Mouse (Mus musculus) MEL (cell line): ENCODE results near the gene Thada. TPM values are rescaled to one million over a fixed set of nuclear protein-coding genes. Genes with fewer than 3 reads are reported as not detected.

Experiments
- DNase-seq: peaks from one replicate; pipeline ENCODE4 v3.0.0; 2011; ENCODE audit warnings: low read depth, low spot score
- H3K27ac ChIP-seq: 2 replicates; pipeline ENCODE4 v1.5.1; 2012; ENCODE audit warnings: low read depth, mild to moderate bottlenecking, control low read depth, low read length, moderate library complexity; ENCODE audit not compliant: control insufficient read depth
- H3K27me3 ChIP-seq, 2 experiments: fragments of 150-350 bp in 1 of 2; sonication (generic) in 1 of 2; 2 replicates each; pipeline ENCODE4 v1.6.1; 2012; ENCODE audit warnings: low read length in 2 of 2, mild to moderate bottlenecking in 2 of 2, improper control_type of control experiment in 1 of 2, moderate library complexity in 1 of 2; ENCODE audit not compliant: insufficient read depth in 2 of 2, control insufficient read depth in 1 of 2
- H3K36me3 ChIP-seq, 2 experiments: 2 replicates each; pipeline ENCODE4 v1.6.1; 2012 to 2014; ENCODE audit warnings: low read length in 2 of 2, improper control_type of control experiment in 1 of 2, inconsistent platforms in 1 of 2, mild to moderate bottlenecking in 1 of 2; ENCODE audit not compliant: insufficient read depth in 2 of 2, control insufficient read depth in 1 of 2
- H3K4me1 ChIP-seq, 2 experiments: fragments of 150-350 bp in 1 of 2; sonication (generic) in 1 of 2; 2 replicates each; pipeline ENCODE4 v1.6.1; 2012; ENCODE audit warnings: low read length in 2 of 2, improper control_type of control experiment in 1 of 2, mild to moderate bottlenecking in 1 of 2; ENCODE audit not compliant: insufficient read depth in 2 of 2, control insufficient read depth in 1 of 2
- H3K4me3 ChIP-seq, 2 experiments: fragments of 150-350 bp in 1 of 2; sonication (generic) in 1 of 2; 2 replicates each; pipeline ENCODE4 v1.5.1; 2012; ENCODE audit warnings: low read depth in 2 of 2, low read length in 2 of 2, mild to moderate bottlenecking in 2 of 2, moderate library complexity in 2 of 2, control low read depth in 1 of 2, improper control_type of control experiment in 1 of 2; ENCODE audit not compliant: control insufficient read depth in 1 of 2, insufficient read depth in 1 of 2
- H3K79me2 ChIP-seq: 2 replicates; pipeline ENCODE4 v1.6.1; 2012; ENCODE audit warnings: mild to moderate bottlenecking, low read length, moderate library complexity; ENCODE audit not compliant: control insufficient read depth, poor library complexity, insufficient read depth
- H3K9ac ChIP-seq: 2 replicates; pipeline ENCODE4 v1.6.1; 2012; ENCODE audit warnings: low read depth, mild to moderate bottlenecking, control low read depth, low read length, moderate library complexity; ENCODE audit not compliant: control insufficient read depth, poor library complexity, severe bottlenecking
- H3K9me3 ChIP-seq: fragments of 150-350 bp; sonication (generic); replicated peaks from 2 replicates; pipeline ENCODE4 v1.6.1; 2012; ENCODE audit warnings: mild to moderate bottlenecking, low read length, improper control_type of control experiment, moderate library complexity; ENCODE audit not compliant: insufficient read depth
- CHD1 ChIP-seq: IDR thresholded peaks from 2 replicates; pipeline ENCODE4 v1.6.1; 2012; ENCODE audit warnings: low read depth, mild to moderate bottlenecking, inconsistent platforms, low read length, improper control_type of control experiment
- CHD2 ChIP-seq: IDR thresholded peaks from 2 replicates; pipeline ENCODE4 v1.6.1; 2011; ENCODE audit warnings: low read length, improper control_type of control experiment
- E2F4 ChIP-seq: IDR thresholded peaks from 2 replicates; pipeline ENCODE4 v1.6.1; 2011; ENCODE audit warnings: low read depth, low read length, improper control_type of control experiment, borderline replicate concordance
- ELF1 ChIP-seq: IDR thresholded peaks from 2 replicates; pipeline ENCODE4 v1.6.1; 2014; ENCODE audit warnings: low read depth, mild to moderate bottlenecking, inconsistent platforms, low read length, improper control_type of control experiment, moderate library complexity
- EP300 ChIP-seq, 2 experiments: IDR thresholded peaks; 2 replicates each; pipeline ENCODE4 v1.6.1; 2011; ENCODE audit warnings: improper control_type of control experiment in 2 of 2, low read length in 2 of 2, low read depth in 1 of 2, mild to moderate bottlenecking in 1 of 2
- GATA1 ChIP-seq: IDR thresholded peaks from 2 replicates; pipeline ENCODE4 v1.6.1; 2011; ENCODE audit warnings: low read depth, low read length, improper control_type of control experiment
- HCFC1 ChIP-seq: IDR thresholded peaks from 2 replicates; pipeline ENCODE4 v1.6.1; 2012; ENCODE audit warnings: low read depth, mild to moderate bottlenecking, inconsistent platforms, low read length, improper control_type of control experiment, moderate library complexity
- JUND ChIP-seq: IDR thresholded peaks from 2 replicates; pipeline ENCODE4 v1.6.1; 2011; ENCODE audit warnings: low read depth, mild to moderate bottlenecking, improper control_type of control experiment, low read length
- MAFK ChIP-seq: IDR thresholded peaks from 2 replicates; pipeline ENCODE4 v1.6.1; 2011; ENCODE audit warnings: low read depth, mild to moderate bottlenecking, low read length, improper control_type of control experiment, borderline replicate concordance
- MEF2A ChIP-seq: IDR thresholded peaks from 2 replicates; pipeline ENCODE4 v1.6.1; 2014; ENCODE audit warnings: low read depth, mild to moderate bottlenecking, inconsistent platforms, low read length, improper control_type of control experiment; ENCODE audit not compliant: poor library complexity, insufficient replicate concordance, severe bottlenecking; ENCODE audit errors: extremely low read depth
- MXI1 ChIP-seq: IDR thresholded peaks from 2 replicates; pipeline ENCODE4 v1.6.1; 2011; ENCODE audit warnings: mild to moderate bottlenecking, low read depth, low read length, improper control_type of control experiment
- NRF1 ChIP-seq: IDR thresholded peaks from 2 replicates; pipeline ENCODE4 v1.6.1; 2014; ENCODE audit warnings: low read depth, mild to moderate bottlenecking, inconsistent platforms, low read length, improper control_type of control experiment, moderate library complexity; ENCODE audit not compliant: poor library complexity, insufficient read depth, severe bottlenecking
- POLR2AphosphoS2 ChIP-seq: IDR thresholded peaks from 2 replicates; pipeline ENCODE4 v1.6.1; 2011; ENCODE audit warnings: low read length, improper control_type of control experiment
- SMC3 ChIP-seq: IDR thresholded peaks from 2 replicates; pipeline ENCODE4 v1.6.1; 2011; ENCODE audit warnings: low read depth, low read length, improper control_type of control experiment
- TCF12 ChIP-seq: IDR thresholded peaks from 2 replicates; pipeline ENCODE4 v1.6.1; 2014; ENCODE audit warnings: low read depth, mild to moderate bottlenecking, inconsistent platforms, low read length, improper control_type of control experiment, moderate library complexity
- USF1 ChIP-seq: IDR thresholded peaks from 2 replicates; pipeline ENCODE4 v1.6.1; 2014; ENCODE audit warnings: low read depth, mild to moderate bottlenecking, inconsistent platforms, low read length, improper control_type of control experiment, moderate library complexity
- USF2 ChIP-seq, 2 experiments: IDR thresholded peaks; 2 replicates each; pipeline ENCODE4 v1.6.1; 2011 to 2012; ENCODE audit warnings: improper control_type of control experiment in 2 of 2, low read length in 2 of 2, borderline replicate concordance in 1 of 2, inconsistent platforms in 1 of 2, low read depth in 1 of 2, mild to moderate bottlenecking in 1 of 2; ENCODE audit not compliant: insufficient read depth in 1 of 2
- ZKSCAN1 ChIP-seq: IDR thresholded peaks from 2 replicates; pipeline ENCODE4 v1.6.1; 2012; ENCODE audit warnings: low read depth, mild to moderate bottlenecking, inconsistent platforms, low read length, improper control_type of control experiment, moderate library complexity
- polyA plus RNA-seq, 2 experiments: library from polyadenylated mRNA; stranded (reverse) in 1 of 2; unstranded in 1 of 2; fragments of >175 nt in 1 of 2; fragments of >200 nt in 1 of 2; gene quantifications; 2 replicates each; pipeline versions ENCODE4 v1.2.1 to v1.2.4; 2012; ENCODE audit warnings: low replicate concordance in 2 of 2, low read depth in 1 of 2; ENCODE audit not compliant: insufficient read length in 2 of 2, insufficient read depth in 1 of 2, missing spikeins in 1 of 2
- total RNA-seq: library from RNA; depleted of rRNA; stranded (reverse); fragments of 300-350 nt; gene quantifications from 2 replicates; pipeline ENCODE4 v1.2.3, GENCODE M21; 2012

The Thada gene
- total and polyA plus RNA-seq, 3 experiments = 19.8 to 20.6 TPM; not detected in 1

- peaks cover 3 to 18% of the 10 kb centered on the region in 2 experiments for H3K4me1 ChIP-seq
These were observed 286.7 kb downstream of the Thada start for GRCm38 (mm10) chr17:84179026-84179972.

GRCm38 (mm10) chr17:84177481-84177880 is 288.5 kb downstream of the Thada start:
- no peaks in the 10 kb centered on the region for H3K27me3 ChIP-seq
- peak; percentile 28 for DNase-seq
- H3K36me3 ChIP-seq = peaks cover 0 to 10% of the 10 kb centered on the region in 2 experiments; a peak in 2 of 4 replicates
- no peak overlapping the region for H3K9ac ChIP-seq
- H3K27ac ChIP-seq = no peak overlapping the region
- no peak for TF ChIP-seq EP300 (IDR thresholded peaks at IDR 0.05; ENCODE audit: low read depth in 1 of 2, low read length in 2 of 2)
- no peak for TF ChIP-seq ZKSCAN1
- TF ChIP-seq POLR2AphosphoS2 = no peak
- no peak for TF ChIP-seq GATA1
- TF ChIP-seq USF2 (IDR thresholded peaks at IDR 0.05; ENCODE audit: borderline replicate concordance in 1 of 2, insufficient read depth in 1 of 2, low read depth in 1 of 2, low read length in 2 of 2) = no peak
- TF ChIP-seq CHD1 = no peak
- TF ChIP-seq CHD2 = no peak
- no peak for TF ChIP-seq MEF2A
- no peak for TF ChIP-seq HCFC1
- no peak for TF ChIP-seq USF1
- peaks cover 9% of the 10 kb centered on the region for H3K79me2 ChIP-seq
- H3K4me3 ChIP-seq = no peak overlapping the region
- H3K4me1 ChIP-seq = peaks cover 3 to 16% of the 10 kb centered on the region in 2 experiments
- no peaks in the 10 kb centered on the region for H3K9me3 ChIP-seq

More at GRCm38 (mm10) chr17:84179026-84179972, 286.7 kb downstream of the Thada start:
- H3K27me3 ChIP-seq = no peaks in the 10 kb centered on the region
- TF ChIP-seq ELF1 (no peak), SMC3 (no peak), USF1 (no peak), NRF1 (no peak), MAFK (no peak), TCF12 (no peak), E2F4 (no peak), JUND (no peak), MXI1 (no peak)
- TF ChIP-seq, all 39 proteins: peak for 0
- Histone ChIP-seq H3K4me3 (no peak overlapping the region), H3K9ac (no peak overlapping the region), H3K9me3 (no peaks in the 10 kb centered on the region), H3K27ac (peak overlapping the region; percentile 91; the same call in 1 of the 2 replicates), H3K79me2 (peaks cover 21% of the 10 kb centered on the region), H3K36me3 (peaks cover 0 to 11% of the 10 kb centered on the region in 2 experiments; a peak in 2 of 4 replicates)
- peak; percentile 24 for DNase-seq
